Mouse (Mus musculus) stomach, postnatal 0 days (tissue): ENCODE results near the gene Knop1. TPM values are rescaled to one million over a fixed set of nuclear protein-coding genes. Genes with fewer than 3 reads are reported as not detected.
A peak's percentile ranks its signal among the peaks of the same experiment; 100 is the strongest.

Experiments used
- ATAC-seq: fragments of 200-750 bp; cut with Nextera tagmentation; 2 replicates; pipeline ENCODE4 v1.8.0; 2017; ENCODE audit not compliant: low FRiP score, low TSS enrichment
- DNase-seq: peaks from one replicate; pipeline ENCODE4 v3.0.0-alpha.2; 2016; ENCODE audit warnings: low spot score
- H3K27ac ChIP-seq: fragments of 300-500 bp; sonication (generic); replicated peaks from 2 replicates; pipeline ENCODE4 v1.5.1; 2014; ENCODE audit warnings: mild to moderate bottlenecking, control low read depth
- H3K27me3 ChIP-seq: fragments of 300-500 bp; sonication (generic); 2 replicates; pipeline ENCODE4 v1.6.1; 2014; ENCODE audit warnings: low read length; ENCODE audit not compliant: control insufficient read depth, insufficient read depth
- H3K36me3 ChIP-seq: fragments of 300-500 bp; sonication (generic); 2 replicates; pipeline ENCODE4 v1.6.1; 2014; ENCODE audit warnings: low read length, mixed read lengths; ENCODE audit not compliant: control insufficient read depth, insufficient read depth
- H3K4me1 ChIP-seq: fragments of 300-500 bp; sonication (generic); replicated peaks from 2 replicates; pipeline ENCODE4 v1.6.1; 2014; ENCODE audit warnings: antibody characterized with exemption; ENCODE audit not compliant: control insufficient read depth, insufficient read depth
- H3K4me2 ChIP-seq: fragments of 300-500 bp; sonication (generic); replicated peaks from 2 replicates; pipeline ENCODE4 v1.6.1; 2014; ENCODE audit warnings: low read depth, mild to moderate bottlenecking, control low read depth, moderate library complexity
- H3K4me3 ChIP-seq: fragments of 300-500 bp; sonication (generic); 2 replicates; pipeline ENCODE4 v1.5.1; 2014; ENCODE audit warnings: low read depth, low read length, control low read depth
- H3K9ac ChIP-seq: fragments of 300-500 bp; sonication (generic); 2 replicates; pipeline ENCODE4 v1.6.1; 2014; ENCODE audit warnings: mild to moderate bottlenecking, low read length, control low read depth, mixed read lengths
- H3K9me3 ChIP-seq: fragments of 300-500 bp; sonication (generic); 2 replicates; pipeline ENCODE4 v1.6.1; 2016; ENCODE audit warnings: low read length; ENCODE audit not compliant: control insufficient read depth
- CTCF ChIP-seq: IDR thresholded peaks from 2 replicates; pipeline ENCODE4 v1.5.1; 2016; ENCODE audit warnings: antibody characterized with exemption, low read depth, mild to moderate bottlenecking, moderate library complexity
- EP300 ChIP-seq: optimal IDR thresholded peaks from 2 replicates; pipeline ENCODE3; 2016; ENCODE audit warnings: antibody characterized with exemption
- WGBS: fragments of 180-500 bp; shearing (Covaris S2); extraction: QIAGEN DNeasy Blood & Tissue Kit; methylation state at CpG from one replicate; pipeline ENCODE4 v1.1.7; 2014; 5-methylcytosine and 5-hydroxymethylcytosine counted together
- polyA plus RNA-seq: library from polyadenylated mRNA; unstranded; fragments of >200 nt; fragmentation: Nextera tagmentation; extraction: Ambion mirVana; gene quantifications from 2 replicates; pipeline ENCODE4 v1.2.1, GENCODE M21; 2015

Knop1 gene
- polyA plus RNA-seq, 1 experiment from 2014 or later = 51.4 TPM

DNA sequence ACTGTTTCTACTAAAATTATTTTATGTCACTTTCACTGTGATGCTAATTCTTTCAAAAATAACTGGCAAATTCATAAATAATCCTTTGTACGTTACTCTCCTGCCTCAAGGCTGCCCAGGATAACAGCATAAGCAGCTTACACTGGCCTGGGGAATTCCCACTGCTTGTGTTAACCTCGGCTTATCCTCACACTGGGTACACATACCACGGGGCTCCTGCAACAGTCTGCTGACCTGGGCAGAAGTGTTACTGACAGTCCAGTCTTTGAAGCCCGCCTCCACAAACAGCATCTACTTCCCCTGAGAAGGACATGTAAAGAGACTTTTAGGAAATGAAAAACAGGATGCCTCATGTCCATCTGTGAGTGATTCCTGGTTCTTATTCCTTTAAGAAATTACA is 13.1 kb downstream of the Knop1 start:
- Histone ChIP-seq H3K27ac (no peak overlapping the region), H3K9ac (no peak overlapping the region), H3K36me3 (peaks cover 25% of the 10 kb centered on the region), H3K4me3 (no peak overlapping the region), H3K9me3 (no peaks in the 10 kb centered on the region), H3K4me1 (no peaks in the 10 kb centered on the region), H3K4me2 (no peak overlapping the region), H3K27me3 (no peaks in the 10 kb centered on the region)
- TF ChIP-seq CTCF = no peak
- no peak for TF ChIP-seq EP300
- 61% methylated on average over 4 of the region's 4 CpGs for WGBS
- ATAC-seq = no peak
- no peak for DNase-seq

DNA sequence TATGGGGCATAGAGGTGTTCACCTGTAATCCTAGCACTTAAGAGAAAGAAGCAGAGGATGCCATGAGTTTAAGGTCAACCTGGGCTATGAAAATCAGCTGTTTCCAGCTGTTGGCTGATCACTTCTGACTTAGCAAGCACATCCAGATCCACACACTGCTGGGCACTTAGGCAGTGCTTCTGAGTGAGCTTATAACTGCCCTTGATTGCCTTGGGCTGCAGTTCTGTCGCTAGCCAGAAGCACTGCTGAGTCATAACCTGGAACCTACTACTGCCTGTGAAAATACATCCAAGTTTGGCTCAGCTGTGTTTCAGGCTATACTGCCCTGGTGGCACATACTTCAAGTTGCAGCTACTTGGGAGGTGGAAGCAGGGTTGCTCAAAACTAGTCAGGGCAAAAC is 14.3 kb downstream of the Knop1 start:
- Histone ChIP-seq H3K9ac (no peak overlapping the region), H3K27ac (no peak overlapping the region), H3K4me3 (no peak overlapping the region), H3K4me2 (no peak overlapping the region), H3K36me3 (peaks cover 20% of the 10 kb centered on the region), H3K27me3 (no peaks in the 10 kb centered on the region), H3K4me1 (no peaks in the 10 kb centered on the region), H3K9me3 (no peaks in the 10 kb centered on the region)
- WGBS = 26% methylated on average over 1 of the region's 1 CpGs
- peak; percentile 20; the same call in 1 of the 2 replicates for TF ChIP-seq CTCF
- TF ChIP-seq EP300 = no peak
- DNase-seq = no peak
- ATAC-seq = 0 out of 2 replicates have a peak, but pooled peaks have one; percentile 30

DNA sequence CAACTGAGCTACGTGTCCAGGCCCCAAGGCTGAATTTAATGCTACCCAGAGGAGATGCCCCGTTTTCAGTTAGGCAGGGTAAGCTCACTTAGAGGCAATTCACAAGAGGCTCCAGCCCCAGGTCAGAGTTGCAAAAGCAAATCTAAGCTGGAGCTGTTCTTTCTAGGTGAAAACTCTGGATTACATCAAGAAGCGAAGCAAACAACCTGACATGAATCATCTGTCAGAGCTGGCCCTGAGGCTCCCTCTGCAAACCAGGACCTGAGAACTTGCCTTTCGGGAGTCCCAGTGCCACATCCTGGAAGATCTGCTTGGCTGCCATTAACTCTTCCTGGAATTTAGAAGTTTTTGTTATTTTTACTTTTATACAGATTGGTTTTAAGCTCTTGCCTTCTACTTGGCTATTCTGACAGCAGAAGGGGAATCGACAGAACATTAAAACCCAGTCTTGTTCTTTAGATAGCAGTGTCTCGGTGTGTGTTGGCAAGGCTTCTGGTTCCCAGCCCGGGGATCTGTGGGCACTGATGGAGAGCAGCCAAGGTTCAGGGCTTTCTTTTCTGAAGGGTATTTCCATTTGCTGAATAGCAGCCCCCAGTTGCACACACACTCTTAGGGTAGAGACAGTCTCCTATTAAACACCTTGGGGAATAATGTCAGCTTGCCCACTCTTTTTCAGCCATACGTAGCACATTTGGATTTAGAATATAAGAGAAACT is 14.9 kb downstream of the Knop1 start:
- TF ChIP-seq CTCF = no peak
- no peak for TF ChIP-seq EP300
- H3K4me1 ChIP-seq = no peaks in the 10 kb centered on the region
- no peak for ATAC-seq
- no peaks in the 10 kb centered on the region for H3K27me3 ChIP-seq
- no peak overlapping the region for H3K27ac ChIP-seq
- no peaks in the 10 kb centered on the region for H3K9me3 ChIP-seq
- peaks cover 17% of the 10 kb centered on the region for H3K36me3 ChIP-seq
- no peak overlapping the region for H3K4me3 ChIP-seq
- no peak for DNase-seq
- 60% methylated on average over 8 of the region's 8 CpGs for WGBS
- H3K4me2 ChIP-seq = no peak overlapping the region
- H3K9ac ChIP-seq = no peak overlapping the region

DNA sequence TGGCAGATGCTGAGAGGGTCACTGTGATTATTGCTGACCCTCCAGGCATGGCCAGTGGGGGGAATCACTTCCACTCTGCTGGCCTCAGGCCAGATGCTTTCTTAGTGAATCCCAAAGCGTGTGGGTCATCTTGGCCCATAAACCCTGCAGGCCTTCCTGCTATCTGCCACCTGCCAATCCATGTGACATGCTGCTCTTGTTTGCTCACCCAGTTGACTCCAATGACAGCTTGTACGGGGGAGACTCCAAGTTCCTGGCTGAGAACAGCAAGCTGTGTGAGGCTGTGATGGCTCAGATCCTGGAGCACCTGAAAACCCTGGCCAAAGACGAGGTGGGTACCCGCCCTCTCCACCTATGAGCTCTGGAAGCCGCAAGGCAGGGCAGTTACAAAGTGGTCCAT is 18.2 kb downstream of the Knop1 start:
- ATAC-seq (no peak), DNase-seq (no peak)
- TF ChIP-seq CTCF (no peak), EP300 (no peak)
- Histone ChIP-seq H3K9me3 (no peaks in the 10 kb centered on the region), H3K27ac (no peak overlapping the region), H3K9ac (no peak overlapping the region), H3K4me2 (no peak overlapping the region), H3K4me3 (no peak overlapping the region), H3K4me1 (no peaks in the 10 kb centered on the region), H3K36me3 (peaks cover 18% of the 10 kb centered on the region; the same call in 1 of the 2 replicates), H3K27me3 (no peaks in the 10 kb centered on the region)
- 88% methylated on average over 5 of the region's 5 CpGs for WGBS

DNA sequence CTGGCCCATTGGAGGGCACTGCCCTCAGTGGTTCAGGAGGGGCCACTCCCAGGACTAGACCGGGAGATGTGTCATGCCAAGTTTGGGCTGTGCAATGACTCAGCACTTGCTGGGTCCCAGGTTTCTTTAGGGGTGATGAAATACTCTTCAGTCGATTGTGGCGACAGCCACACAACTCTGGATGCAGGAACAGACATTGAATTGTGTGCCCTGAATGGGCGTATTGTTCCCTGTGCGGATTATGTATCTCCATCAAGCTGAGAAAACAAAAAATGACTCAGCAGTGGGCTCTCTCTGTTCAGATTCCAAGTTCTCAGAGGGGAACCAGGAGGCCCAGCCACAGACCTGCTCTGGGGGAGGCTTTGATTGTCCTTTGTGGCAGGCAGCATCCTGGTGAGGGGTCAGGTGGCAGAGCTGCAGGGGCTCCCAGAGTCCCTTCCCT is 28.1 kb downstream of the Knop1 start:
- ATAC-seq (peak; percentile 73), DNase-seq (peak; percentile 25)
- no peaks in the 10 kb centered on the region for H3K4me1 ChIP-seq
- no peak overlapping the region for H3K27ac ChIP-seq
- H3K27me3 ChIP-seq = no peaks in the 10 kb centered on the region
- TF ChIP-seq EP300 = no peak
- no peak for TF ChIP-seq CTCF
- no peak overlapping the region for H3K4me3 ChIP-seq
- WGBS = 52% methylated on average over 5 of the region's 5 CpGs
- no peak overlapping the region for H3K9ac ChIP-seq
- H3K36me3 ChIP-seq = peaks cover 7% of the 10 kb centered on the region; the same call in 1 of the 2 replicates
- no peaks in the 10 kb centered on the region for H3K9me3 ChIP-seq
- no peak overlapping the region for H3K4me2 ChIP-seq

DNA sequence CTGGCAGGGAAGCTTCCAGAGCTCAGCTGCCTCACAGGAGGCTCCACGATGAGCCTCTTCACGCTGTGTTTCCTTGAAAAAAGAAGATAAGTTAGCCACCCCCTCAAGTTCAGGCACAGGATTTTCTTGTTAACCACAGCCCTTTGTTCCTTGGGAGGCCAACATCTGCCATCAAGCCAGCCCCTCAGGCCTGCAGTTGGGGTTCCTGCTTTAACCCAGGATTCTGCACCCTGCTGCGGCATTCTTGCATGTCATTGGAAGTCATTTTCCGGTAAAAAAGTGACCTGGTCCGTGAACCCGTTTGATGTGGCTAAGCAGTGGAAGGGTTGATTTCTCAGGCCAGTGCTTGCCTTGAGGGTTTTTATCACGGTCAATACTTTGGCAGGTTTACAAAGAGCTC is 31.6 kb downstream of the Knop1 start:
- ATAC-seq = no peak
- WGBS = 73% methylated on average over 7 of the region's 7 CpGs
- H3K36me3 ChIP-seq = 0 out of 2 replicates have a peak, but pooled peaks cover 3% of the 10 kb centered on the region
- TF ChIP-seq CTCF (no peak), EP300 (no peak)
- no peak for DNase-seq
- H3K9me3 ChIP-seq = no peaks in the 10 kb centered on the region
- H3K27ac ChIP-seq = no peak overlapping the region
- H3K4me2 ChIP-seq = no peak overlapping the region
- H3K4me3 ChIP-seq = no peak overlapping the region
- no peak overlapping the region for H3K9ac ChIP-seq
- H3K4me1 ChIP-seq = no peaks in the 10 kb centered on the region
- no peaks in the 10 kb centered on the region for H3K27me3 ChIP-seq
